Mouse (Mus musculus) MEL (cell line): Measurements from ENCODE around the gene Cpm. TPM values are rescaled to one million over a fixed set of nuclear protein-coding genes. Genes with fewer than 3 reads are reported as not detected.

Experiments
- DNase-seq: peaks from one replicate; pipeline ENCODE4 v3.0.0; 2011; ENCODE audit warnings: low read depth, low spot score
- H3K27ac ChIP-seq: 2 replicates; pipeline ENCODE4 v1.5.1; 2012; ENCODE audit warnings: low read depth, mild to moderate bottlenecking, control low read depth, low read length, moderate library complexity; ENCODE audit not compliant: control insufficient read depth
- H3K27me3 ChIP-seq, 2 experiments: fragments of 150-350 bp in 1 of 2; sonication (generic) in 1 of 2; 2 replicates each; pipeline ENCODE4 v1.6.1; 2012; ENCODE audit warnings: low read length in 2 of 2, mild to moderate bottlenecking in 2 of 2, improper control_type of control experiment in 1 of 2, moderate library complexity in 1 of 2; ENCODE audit not compliant: insufficient read depth in 2 of 2, control insufficient read depth in 1 of 2
- H3K36me3 ChIP-seq, 2 experiments: 2 replicates each; pipeline ENCODE4 v1.6.1; 2012 to 2014; ENCODE audit warnings: low read length in 2 of 2, improper control_type of control experiment in 1 of 2, inconsistent platforms in 1 of 2, mild to moderate bottlenecking in 1 of 2; ENCODE audit not compliant: insufficient read depth in 2 of 2, control insufficient read depth in 1 of 2
- H3K4me1 ChIP-seq, 2 experiments: fragments of 150-350 bp in 1 of 2; sonication (generic) in 1 of 2; 2 replicates each; pipeline ENCODE4 v1.6.1; 2012; ENCODE audit warnings: low read length in 2 of 2, improper control_type of control experiment in 1 of 2, mild to moderate bottlenecking in 1 of 2; ENCODE audit not compliant: insufficient read depth in 2 of 2, control insufficient read depth in 1 of 2
- H3K4me3 ChIP-seq, 2 experiments: fragments of 150-350 bp in 1 of 2; sonication (generic) in 1 of 2; 2 replicates each; pipeline ENCODE4 v1.5.1; 2012; ENCODE audit warnings: low read depth in 2 of 2, low read length in 2 of 2, mild to moderate bottlenecking in 2 of 2, moderate library complexity in 2 of 2, control low read depth in 1 of 2, improper control_type of control experiment in 1 of 2; ENCODE audit not compliant: control insufficient read depth in 1 of 2, insufficient read depth in 1 of 2
- H3K79me2 ChIP-seq: 2 replicates; pipeline ENCODE4 v1.6.1; 2012; ENCODE audit warnings: mild to moderate bottlenecking, low read length, moderate library complexity; ENCODE audit not compliant: control insufficient read depth, poor library complexity, insufficient read depth
- H3K9ac ChIP-seq: 2 replicates; pipeline ENCODE4 v1.6.1; 2012; ENCODE audit warnings: low read depth, mild to moderate bottlenecking, control low read depth, low read length, moderate library complexity; ENCODE audit not compliant: control insufficient read depth, poor library complexity, severe bottlenecking
- H3K9me3 ChIP-seq: fragments of 150-350 bp; sonication (generic); replicated peaks from 2 replicates; pipeline ENCODE4 v1.6.1; 2012; ENCODE audit warnings: mild to moderate bottlenecking, low read length, improper control_type of control experiment, moderate library complexity; ENCODE audit not compliant: insufficient read depth
- CHD2 ChIP-seq: IDR thresholded peaks from 2 replicates; pipeline ENCODE4 v1.6.1; 2011; ENCODE audit warnings: low read length, improper control_type of control experiment
- CTCF ChIP-seq, 3 experiments: IDR thresholded peaks in 2 of 3; conservative IDR thresholded peaks in 1 of 3; 2 replicates each; pipeline ENCODE4 v1.5.1; 2011 to 2012; ENCODE audit warnings: low read length in 3 of 3, low read depth in 2 of 3, mild to moderate bottlenecking in 2 of 3, improper control_type of control experiment in 1 of 3, inconsistent platforms in 1 of 3, mixed read lengths in 1 of 3, moderate library complexity in 1 of 3; ENCODE audit not compliant: control insufficient read depth in 1 of 3, insufficient read depth in 1 of 3, poor library complexity in 1 of 3, severe bottlenecking in 1 of 3
- E2F4 ChIP-seq: IDR thresholded peaks from 2 replicates; pipeline ENCODE4 v1.6.1; 2011; ENCODE audit warnings: low read depth, low read length, improper control_type of control experiment, borderline replicate concordance
- EP300 ChIP-seq, 2 experiments: IDR thresholded peaks; 2 replicates each; pipeline ENCODE4 v1.6.1; 2011; ENCODE audit warnings: improper control_type of control experiment in 2 of 2, low read length in 2 of 2, low read depth in 1 of 2, mild to moderate bottlenecking in 1 of 2
- GABPA ChIP-seq: IDR thresholded peaks from 2 replicates; pipeline ENCODE4 v1.6.1; 2012; ENCODE audit warnings: low read depth, mild to moderate bottlenecking, inconsistent platforms, low read length, improper control_type of control experiment, moderate library complexity
- JUND ChIP-seq: IDR thresholded peaks from 2 replicates; pipeline ENCODE4 v1.6.1; 2011; ENCODE audit warnings: low read depth, mild to moderate bottlenecking, improper control_type of control experiment, low read length
- MYC ChIP-seq: IDR thresholded peaks from 2 replicates; pipeline ENCODE4 v1.6.1; 2011; ENCODE audit warnings: low read depth, mild to moderate bottlenecking, low read length, improper control_type of control experiment, moderate library complexity
- NELFE ChIP-seq: IDR thresholded peaks from 2 replicates; pipeline ENCODE4 v1.6.1; 2011; ENCODE audit warnings: low read depth, low read length, improper control_type of control experiment
- POLR2A ChIP-seq, 2 experiments: IDR thresholded peaks; 2 replicates each; pipeline ENCODE4 v1.6.1; 2011 to 2012; ENCODE audit warnings: low read length in 2 of 2, mild to moderate bottlenecking in 2 of 2, control low read depth in 1 of 2, improper control_type of control experiment in 1 of 2, low read depth in 1 of 2, moderate library complexity in 1 of 2; ENCODE audit not compliant: control insufficient read depth in 1 of 2, insufficient read depth in 1 of 2, poor library complexity in 1 of 2
- RAD21 ChIP-seq: IDR thresholded peaks from 2 replicates; pipeline ENCODE4 v1.6.1; 2011; ENCODE audit warnings: mild to moderate bottlenecking, low read depth, low read length, improper control_type of control experiment
- RCOR1 ChIP-seq: IDR thresholded peaks from 2 replicates; pipeline ENCODE4 v1.6.1; 2012; ENCODE audit warnings: low read depth, mild to moderate bottlenecking, inconsistent platforms, low read length, improper control_type of control experiment
- SIN3A ChIP-seq: IDR thresholded peaks from 2 replicates; pipeline ENCODE4 v1.6.1; 2012; ENCODE audit warnings: low read length, improper control_type of control experiment, inconsistent platforms
- SMC3 ChIP-seq: IDR thresholded peaks from 2 replicates; pipeline ENCODE4 v1.6.1; 2011; ENCODE audit warnings: low read depth, low read length, improper control_type of control experiment
- TAL1 ChIP-seq: IDR thresholded peaks from 2 replicates; pipeline ENCODE4 v1.6.1; 2012; ENCODE audit warnings: mild to moderate bottlenecking, inconsistent platforms, low read length, moderate library complexity, mixed read lengths
- TBP ChIP-seq: IDR thresholded peaks from 2 replicates; pipeline ENCODE4 v1.8.0; 2011; ENCODE audit warnings: low read depth, low read length, improper control_type of control experiment
- UBTF ChIP-seq: IDR thresholded peaks from 2 replicates; pipeline ENCODE4 v1.6.1; 2012; ENCODE audit warnings: low read depth, mild to moderate bottlenecking, inconsistent platforms, low read length, improper control_type of control experiment, moderate library complexity, borderline replicate concordance; ENCODE audit not compliant: insufficient read depth
- USF2 ChIP-seq, 2 experiments: IDR thresholded peaks; 2 replicates each; pipeline ENCODE4 v1.6.1; 2011 to 2012; ENCODE audit warnings: improper control_type of control experiment in 2 of 2, low read length in 2 of 2, borderline replicate concordance in 1 of 2, inconsistent platforms in 1 of 2, low read depth in 1 of 2, mild to moderate bottlenecking in 1 of 2; ENCODE audit not compliant: insufficient read depth in 1 of 2
- ZMIZ1 ChIP-seq: IDR thresholded peaks from 2 replicates; pipeline ENCODE4 v1.6.1; 2012; ENCODE audit warnings: low read depth, mild to moderate bottlenecking, inconsistent platforms, low read length, improper control_type of control experiment, moderate library complexity
- ZNF384 ChIP-seq: IDR thresholded peaks from 2 replicates; pipeline ENCODE4 v1.6.1; 2012; ENCODE audit warnings: low read depth, mild to moderate bottlenecking, inconsistent platforms, low read length, improper control_type of control experiment
- polyA plus RNA-seq, 2 experiments: library from polyadenylated mRNA; stranded (reverse) in 1 of 2; unstranded in 1 of 2; fragments of >175 nt in 1 of 2; fragments of >200 nt in 1 of 2; gene quantifications; 2 replicates each; pipeline versions ENCODE4 v1.2.1 to v1.2.4; 2012; ENCODE audit warnings: low replicate concordance in 2 of 2, low read depth in 1 of 2; ENCODE audit not compliant: insufficient read length in 2 of 2, insufficient read depth in 1 of 2, missing spikeins in 1 of 2
- total RNA-seq: library from RNA; depleted of rRNA; stranded (reverse); fragments of 300-350 nt; gene quantifications from 2 replicates; pipeline ENCODE4 v1.2.3, GENCODE M21; 2012

Gene Cpm
- total and polyA plus RNA-seq, 3 experiments: 0.04 to 0.40 TPM; not detected in 1

DNA sequence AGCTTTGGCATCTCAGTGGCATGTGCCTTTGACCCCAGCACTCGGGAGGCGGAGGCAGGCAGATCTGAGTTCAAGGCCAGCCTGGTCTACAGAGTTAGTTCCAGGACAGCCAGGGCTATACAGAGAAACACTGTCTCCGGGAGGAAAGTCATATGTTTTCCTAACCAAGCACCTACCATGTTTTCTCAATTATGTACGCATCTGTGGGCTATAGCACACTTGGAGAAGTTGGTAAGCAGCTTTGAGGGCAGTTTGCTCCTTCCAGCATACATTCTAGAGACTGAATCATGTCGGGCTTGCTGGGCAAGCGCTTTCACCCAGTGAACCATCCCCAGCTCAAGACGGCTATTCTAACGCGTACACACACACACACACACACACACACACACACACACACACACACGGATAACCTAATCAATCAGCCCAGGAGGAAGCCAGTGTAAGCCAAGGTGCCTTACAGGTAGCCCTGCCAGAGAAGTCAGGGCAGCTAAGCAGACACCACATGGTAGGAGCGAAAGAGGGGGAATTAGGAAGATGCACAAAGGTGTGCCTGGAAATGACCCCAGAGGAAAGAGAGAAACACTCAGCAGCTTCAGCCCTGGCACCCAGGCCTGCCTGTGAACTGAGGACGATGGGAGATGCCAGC, 51.7 kb downstream of the Cpm start:
- Histone ChIP-seq H3K9ac (no peak overlapping the region), H3K36me3 (peaks cover 0 to 19% of the 10 kb centered on the region in 2 experiments; a peak in 2 of 4 replicates), H3K4me3 (no peak overlapping the region), H3K27me3 (no peaks in the 10 kb centered on the region), H3K4me1 (peaks cover 6 to 22% of the 10 kb centered on the region in 2 experiments), H3K27ac (no peak overlapping the region), H3K9me3 (no peaks in the 10 kb centered on the region), H3K79me2 (no peaks in the 10 kb centered on the region)
- no peak for DNase-seq
- TF ChIP-seq JUND: no peak
- TF ChIP-seq UBTF: no peak
- TF ChIP-seq USF2 (IDR thresholded peaks at IDR 0.05; ENCODE audit: borderline replicate concordance in 1 of 2, insufficient read depth in 1 of 2, low read depth in 1 of 2, low read length in 2 of 2): no peak

DNA sequence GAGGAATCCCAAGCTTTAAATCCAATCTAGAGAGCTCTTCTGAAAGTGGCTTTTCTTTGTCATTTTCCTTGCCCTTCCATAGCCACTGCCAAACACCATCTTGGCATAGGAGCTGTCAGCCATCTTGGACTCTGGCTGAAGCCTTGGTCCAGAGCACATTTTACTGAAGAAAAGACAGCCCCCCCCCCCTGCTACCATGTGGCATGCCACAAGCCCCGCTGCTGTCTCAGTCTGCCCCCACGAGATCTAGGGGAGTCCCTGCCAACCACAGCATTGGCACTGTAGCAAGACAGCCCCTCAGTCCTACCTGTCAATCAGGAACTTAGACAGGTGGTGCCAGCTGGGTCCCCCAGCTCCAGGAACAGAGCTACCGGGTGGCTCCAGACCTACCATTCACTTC, 52.2 kb downstream of the Cpm start:
- no peak for DNase-seq
- H3K27ac ChIP-seq: no peak overlapping the region
- H3K27me3 ChIP-seq: no peaks in the 10 kb centered on the region
- H3K79me2 ChIP-seq: no peaks in the 10 kb centered on the region
- H3K36me3 ChIP-seq: peaks cover 0 to 14% of the 10 kb centered on the region in 2 experiments; a peak in 2 of 4 replicates
- TF ChIP-seq NELFE: no peak
- no peak for TF ChIP-seq ZNF384
- TF ChIP-seq MYC: no peak
- TF ChIP-seq GABPA: no peak
- no peak for TF ChIP-seq JUND
- TF ChIP-seq EP300 (IDR thresholded peaks at IDR 0.05; ENCODE audit: low read depth in 1 of 2, low read length in 2 of 2): no peak
- TF ChIP-seq TAL1: no peak
- no peak for TF ChIP-seq USF2 (IDR thresholded peaks at IDR 0.05; ENCODE audit: borderline replicate concordance in 1 of 2, insufficient read depth in 1 of 2, low read depth in 1 of 2, low read length in 2 of 2)
- TF ChIP-seq SIN3A: no peak
- peaks cover 6 to 17% of the 10 kb centered on the region in 2 experiments for H3K4me1 ChIP-seq
- H3K9me3 ChIP-seq: no peaks in the 10 kb centered on the region
- H3K4me3 ChIP-seq: no peak overlapping the region
- H3K9ac ChIP-seq: no peak overlapping the region

DNA sequence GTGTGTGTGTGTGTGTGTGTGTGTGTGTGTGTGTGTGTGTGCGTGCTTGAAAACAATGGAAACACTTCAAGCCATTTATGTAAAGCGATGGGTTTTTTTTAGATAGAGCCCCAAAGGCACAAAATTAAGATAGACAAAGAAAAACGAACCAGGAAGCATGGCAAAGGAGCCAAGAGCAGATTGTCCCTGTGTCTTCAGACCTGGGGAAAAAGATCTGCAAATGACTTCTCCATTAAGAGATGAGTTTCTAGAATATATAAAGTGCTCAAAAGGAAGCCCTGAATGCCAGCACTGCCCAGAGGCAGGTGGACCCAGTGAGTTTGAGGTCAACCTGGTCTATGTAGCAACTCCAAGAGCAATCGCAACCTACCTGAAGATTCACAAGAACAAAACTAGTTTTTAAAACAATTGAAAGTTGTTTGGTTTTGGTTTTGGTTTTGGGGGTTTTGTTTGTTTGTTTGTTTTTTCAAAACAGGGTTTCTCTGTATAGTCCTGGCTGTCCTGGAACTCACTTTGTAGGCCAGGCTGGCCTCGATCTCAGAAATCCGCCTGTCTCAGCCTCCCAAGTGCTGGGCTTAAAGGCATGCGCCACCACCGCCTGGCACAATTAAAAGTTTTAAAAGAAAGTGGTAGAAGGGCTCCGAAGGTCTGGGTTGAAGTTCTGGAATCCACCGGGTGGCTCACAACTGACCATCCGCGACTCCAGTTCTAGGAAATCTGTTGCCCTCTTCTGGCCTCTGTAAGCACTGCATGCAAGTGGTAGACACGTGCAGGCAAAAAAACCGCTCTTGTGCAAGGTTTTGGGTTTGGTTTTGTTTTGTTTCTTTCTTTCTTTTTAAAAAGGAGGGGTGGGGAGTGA, 52.9 kb downstream of the Cpm start:
- Histone ChIP-seq H3K36me3 (peaks cover 0 to 12% of the 10 kb centered on the region in 2 experiments; a peak in 2 of 4 replicates), H3K4me3 (no peak overlapping the region), H3K9ac (no peak overlapping the region), H3K27ac (no peak overlapping the region), H3K9me3 (no peaks in the 10 kb centered on the region), H3K79me2 (no peaks in the 10 kb centered on the region), H3K4me1 (peaks cover 6 to 15% of the 10 kb centered on the region in 2 experiments)
- peak; percentile 38 for DNase-seq
- TF ChIP-seq ZMIZ1 (no peak), CTCF (IDR thresholded peaks at IDR 0.05 in 2 of 3, conservative IDR thresholded peaks at IDR 0.05 in 1 of 3; ENCODE audit: control insufficient read depth in 1 of 3, insufficient read depth in 1 of 3, low read depth in 2 of 3, low read length in 3 of 3, poor library complexity in 1 of 3, severe bottlenecking in 1 of 3) (peak; percentile 24 to 55 (median 52); a peak in 5 of 6 replicates), RAD21 (peak; percentile 13), E2F4 (no peak), TBP (no peak), RCOR1 (no peak), POLR2A (IDR thresholded peaks at IDR 0.05; ENCODE audit: control insufficient read depth in 1 of 2, insufficient read depth in 1 of 2, low read depth in 1 of 2, low read length in 2 of 2, poor library complexity in 1 of 2) (no peak), CHD2 (no peak), ZNF384 (no peak), USF2 (IDR thresholded peaks at IDR 0.05; ENCODE audit: borderline replicate concordance in 1 of 2, insufficient read depth in 1 of 2, low read depth in 1 of 2, low read length in 2 of 2) (no peak), SMC3 (peak; percentile 39)
- TF ChIP-seq, all 39 proteins: peak for 3
- no peaks in the 10 kb centered on the region for H3K27me3 ChIP-seq
